Mouse (Mus musculus) hindbrain, embryonic 11.5 days (tissue): Measurements from ENCODE around the gene Fanci. TPM values are rescaled to one million over a fixed set of nuclear protein-coding genes. Genes with fewer than 3 reads are reported as not detected.
A peak's percentile ranks its signal among the peaks of the same experiment; 100 is the strongest.

Source experiments
- ATAC-seq: fragments of 200-750 bp; cut with Nextera tagmentation; 2 replicates; pipeline ENCODE4 v1.8.0; 2017; ENCODE audit warnings: mild to moderate bottlenecking, moderate TSS enrichment, moderate library complexity; ENCODE audit not compliant: low FRiP score
- DNase-seq: peaks from one replicate; pipeline ENCODE4 v3.0.0-alpha.2; 2015; ENCODE audit warnings: low spot score
- H3K27ac ChIP-seq: fragments of 300-500 bp; sonication (generic); 2 replicates; pipeline ENCODE4 v1.5.1; 2014; ENCODE audit warnings: mild to moderate bottlenecking, low read depth, low read length
- H3K27me3 ChIP-seq: fragments of 300-500 bp; sonication (generic); 2 replicates; pipeline ENCODE4 v1.6.1; 2014; ENCODE audit warnings: mild to moderate bottlenecking, low read length, moderate library complexity, mixed read lengths; ENCODE audit not compliant: control insufficient read depth, insufficient read depth
- H3K36me3 ChIP-seq: fragments of 300-500 bp; sonication (generic); 2 replicates; pipeline ENCODE4 v1.6.1; 2014; ENCODE audit warnings: mild to moderate bottlenecking, low read length, moderate library complexity, mixed read lengths; ENCODE audit not compliant: control insufficient read depth, insufficient read depth
- H3K4me1 ChIP-seq: fragments of 300-500 bp; sonication (generic); replicated peaks from 2 replicates; pipeline ENCODE4 v1.6.1; 2014; ENCODE audit warnings: low read length, mixed read lengths; ENCODE audit not compliant: control insufficient read depth, insufficient read depth
- H3K4me2 ChIP-seq: fragments of 300-500 bp; sonication (generic); replicated peaks from 2 replicates; pipeline ENCODE4 v1.6.1; 2014; ENCODE audit warnings: mild to moderate bottlenecking, low read depth, low read length
- H3K4me3 ChIP-seq: fragments of 300-500 bp; sonication (generic); 2 replicates; pipeline ENCODE4 v1.5.1; 2014; ENCODE audit warnings: low read depth, low read length
- H3K9ac ChIP-seq: fragments of 300-500 bp; sonication (generic); 2 replicates; pipeline ENCODE4 v1.6.1; 2014; ENCODE audit warnings: low read depth, low read length
- H3K9me3 ChIP-seq: fragments of 300-500 bp; sonication (generic); 2 replicates; pipeline ENCODE4 v1.6.1; 2016; ENCODE audit warnings: low read length; ENCODE audit not compliant: control insufficient read depth
- WGBS: fragments of 180-500 bp; shearing (Covaris S2); extraction: QIAGEN DNeasy Blood & Tissue Kit; methylation state at CpG from one replicate; pipeline ENCODE4 v1.1.7; 2014; 5-methylcytosine and 5-hydroxymethylcytosine counted together
- polyA plus RNA-seq: library from polyadenylated mRNA; unstranded; fragments of >200 nt; fragmentation: Nextera tagmentation; extraction: Ambion mirVana; gene quantifications from 2 replicates; pipeline ENCODE4 v1.2.1, GENCODE M21; 2014

Fanci gene
- polyA plus RNA-seq, 1 experiment from 2014 or later: 11.7 TPM

GRCm38 (mm10) chr7:79465461-79466044 lies 73.8 kb downstream of the Fanci start:
- Histone ChIP-seq H3K4me3 (peak overlapping the region; percentile 90), H3K9me3 (no peaks in the 10 kb centered on the region), H3K27me3 (no peaks in the 10 kb centered on the region), H3K27ac (peak overlapping the region; percentile 74), H3K9ac (peak overlapping the region; percentile 84), H3K4me1 (peaks cover 11% of the 10 kb centered on the region), H3K36me3 (no peaks in the 10 kb centered on the region), H3K4me2 (peak overlapping the region; percentile 81)
- ATAC-seq (peak; percentile 62), DNase-seq (peak; percentile 64)
- under 1% methylated on average over 43 of the region's 47 CpGs for WGBS

GRCm38 (mm10) chr7:79466053-79466901 lies 74.5 kb downstream of the Fanci start, which contains the start of gene Polg:
Gene Polg, minus strand, starts transcription at chr7:79466362.
- peak; percentile 97 for ATAC-seq
- Histone ChIP-seq H3K27me3 (no peaks in the 10 kb centered on the region), H3K36me3 (no peaks in the 10 kb centered on the region), H3K4me3 (peak within 1 kb of the TSS; percentile 90), H3K9ac (peak within 1 kb of the TSS; percentile 84), H3K4me2 (peak within 1 kb of the TSS; percentile 81), H3K27ac (peak within 1 kb of the TSS; percentile 74), H3K4me1 (peaks cover 11% of the 10 kb centered on the region), H3K9me3 (no peaks in the 10 kb centered on the region)
- WGBS: 0% methylated on average over 71 of the region's 76 CpGs
- peak; percentile 99 for DNase-seq

GRCm38 (mm10) chr7:79467951-79468350 lies 76.2 kb downstream of the Fanci start:
- DNase-seq (no peak), ATAC-seq (no peak)
- H3K27ac ChIP-seq: no peak overlapping the region
- H3K4me3 ChIP-seq: no peak overlapping the region; the same call in 1 of the 2 replicates
- peaks cover 11% of the 10 kb centered on the region for H3K4me1 ChIP-seq
- peak overlapping the region; percentile 22 for H3K4me2 ChIP-seq
- H3K9me3 ChIP-seq: no peaks in the 10 kb centered on the region
- H3K36me3 ChIP-seq: no peaks in the 10 kb centered on the region
- no peak overlapping the region for H3K9ac ChIP-seq
- H3K27me3 ChIP-seq: no peaks in the 10 kb centered on the region
- WGBS: 14% methylated on average over 3 of the region's 6 CpGs

- Histone ChIP-seq H3K9me3 (no peaks in the 10 kb centered on the region), H3K36me3 (no peaks in the 10 kb centered on the region), H3K27ac (no peak overlapping the region), H3K4me1 (peaks cover 11% of the 10 kb centered on the region), H3K4me3 (no peak overlapping the region), H3K9ac (no peak overlapping the region), H3K27me3 (no peaks in the 10 kb centered on the region), H3K4me2 (no peak overlapping the region)
- ATAC-seq: no peak
- WGBS: 54% methylated on average over 8 of the region's 8 CpGs
- no peak for DNase-seq
These were observed 77.3 kb downstream of the Fanci start for GRCm38 (mm10) chr7:79468994-79469393.

GRCm38 (mm10) chr7:79469766-79470165 lies 78.0 kb downstream of the Fanci start:
- Histone ChIP-seq H3K4me2 (no peak overlapping the region), H3K36me3 (no peaks in the 10 kb centered on the region), H3K27me3 (no peaks in the 10 kb centered on the region), H3K27ac (no peak overlapping the region), H3K4me1 (peaks cover 6% of the 10 kb centered on the region), H3K4me3 (no peak overlapping the region), H3K9me3 (no peaks in the 10 kb centered on the region), H3K9ac (no peak overlapping the region)
- ATAC-seq: no peak
- 70% methylated on average over 5 of the region's 5 CpGs for WGBS
- no peak for DNase-seq

GRCm38 (mm10) chr7:79470718-79471117 lies 79.0 kb downstream of the Fanci start:
- H3K4me3 ChIP-seq: no peak overlapping the region
- H3K9me3 ChIP-seq: no peaks in the 10 kb centered on the region
- 67% methylated on average over 3 of the region's 3 CpGs for WGBS
- H3K4me1 ChIP-seq: peaks cover 3% of the 10 kb centered on the region; the same call in 1 of the 2 replicates
- no peak overlapping the region for H3K27ac ChIP-seq
- no peak overlapping the region for H3K4me2 ChIP-seq
- DNase-seq (no peak), ATAC-seq (no peak)
- H3K27me3 ChIP-seq: no peaks in the 10 kb centered on the region
- no peak overlapping the region for H3K9ac ChIP-seq
- H3K36me3 ChIP-seq: no peaks in the 10 kb centered on the region

GRCm38 (mm10) chr7:79471436-79471835 lies 79.7 kb downstream of the Fanci start:
- no peak for ATAC-seq
- Histone ChIP-seq H3K27me3 (no peaks in the 10 kb centered on the region), H3K4me2 (no peak overlapping the region), H3K4me1 (peaks cover 3% of the 10 kb centered on the region; the same call in 1 of the 2 replicates), H3K27ac (no peak overlapping the region), H3K36me3 (no peaks in the 10 kb centered on the region), H3K4me3 (no peak overlapping the region), H3K9me3 (no peaks in the 10 kb centered on the region), H3K9ac (no peak overlapping the region)
- DNase-seq: peak; percentile 13
- WGBS: 66% methylated on average over 7 of the region's 7 CpGs

GRCm38 (mm10) chr7:79472792-79473191 lies 81.1 kb downstream of the Fanci start:
- Histone ChIP-seq H3K27me3 (no peaks in the 10 kb centered on the region), H3K4me3 (no peak overlapping the region), H3K27ac (no peak overlapping the region), H3K9me3 (no peaks in the 10 kb centered on the region), H3K4me1 (no peaks in the 10 kb centered on the region; the same call in 1 of the 2 replicates), H3K9ac (no peak overlapping the region), H3K36me3 (no peaks in the 10 kb centered on the region), H3K4me2 (no peak overlapping the region)
- WGBS: 58% methylated on average over 2 of the region's 2 CpGs
- ATAC-seq (no peak), DNase-seq (peak; percentile 39)
